Mouse (Mus musculus) stomach, postnatal 0 days (tissue): ENCODE data around the gene Thyn1.

Experiments used
- CTCF ChIP-seq: IDR thresholded peaks from 2 replicates; pipeline ENCODE4 v1.5.1; 2016; ENCODE audit warnings: antibody characterized with exemption, low read depth, mild to moderate bottlenecking, moderate library complexity
- EP300 ChIP-seq: optimal IDR thresholded peaks from 2 replicates; pipeline ENCODE3; 2016; ENCODE audit warnings: antibody characterized with exemption

- TF ChIP-seq CTCF (peak; percentile 64), EP300 (no peak)
These were observed 50.0 kb downstream of the Thyn1 start for GRCm38 (mm10) chr9:27049492-27049891.
